Mouse (Mus musculus) adrenal gland, postnatal 4 days (tissue): ENCODE results near the gene Itgb3. TPM values are rescaled to one million over a fixed set of nuclear protein-coding genes. Genes with fewer than 3 reads are reported as not detected.
A peak's percentile ranks its signal among the peaks of the same experiment; 100 is the strongest.
"Not testable (repeated sequence)": the region's sequence is repeated elsewhere in the genome, so short reads cannot be mapped to it uniquely, and the experiment has no call there.

ENCODE experiments used
- DNase-seq, 2 experiments: peaks; one replicate each; pipeline ENCODE4 v3.0.0; 2021 to 2022; ENCODE audit warnings: low spot score in 2 of 2, mixed read lengths in 2 of 2
- long read RNA-seq, 2 experiments: library from polyadenylated mRNA; stranded (forward); transcript quantifications; one replicate each; pipeline ENCODE4 v2.0.0; 2021
- total RNA-seq, 2 experiments: library from RNA; stranded (reverse); gene quantifications; 2 replicates each; pipeline ENCODE4 v1.2.3; 2021

Itgb3 gene
- total RNA-seq, result 10 to 100 TPM; 12.9 to 16.6 TPM
- long read RNA-seq, experiment 1, partial matches to known transcripts, result 4 of 6 reads
- long read RNA-seq, experiment 1, other reads (novel, unspliced or antisense), result 2 of 6 reads
- long read RNA-seq, experiment 2, partial matches to known transcripts, result 5 of 9 reads
- long read RNA-seq, experiment 2, other reads (novel, unspliced or antisense), result 4 of 9 reads

DNA sequence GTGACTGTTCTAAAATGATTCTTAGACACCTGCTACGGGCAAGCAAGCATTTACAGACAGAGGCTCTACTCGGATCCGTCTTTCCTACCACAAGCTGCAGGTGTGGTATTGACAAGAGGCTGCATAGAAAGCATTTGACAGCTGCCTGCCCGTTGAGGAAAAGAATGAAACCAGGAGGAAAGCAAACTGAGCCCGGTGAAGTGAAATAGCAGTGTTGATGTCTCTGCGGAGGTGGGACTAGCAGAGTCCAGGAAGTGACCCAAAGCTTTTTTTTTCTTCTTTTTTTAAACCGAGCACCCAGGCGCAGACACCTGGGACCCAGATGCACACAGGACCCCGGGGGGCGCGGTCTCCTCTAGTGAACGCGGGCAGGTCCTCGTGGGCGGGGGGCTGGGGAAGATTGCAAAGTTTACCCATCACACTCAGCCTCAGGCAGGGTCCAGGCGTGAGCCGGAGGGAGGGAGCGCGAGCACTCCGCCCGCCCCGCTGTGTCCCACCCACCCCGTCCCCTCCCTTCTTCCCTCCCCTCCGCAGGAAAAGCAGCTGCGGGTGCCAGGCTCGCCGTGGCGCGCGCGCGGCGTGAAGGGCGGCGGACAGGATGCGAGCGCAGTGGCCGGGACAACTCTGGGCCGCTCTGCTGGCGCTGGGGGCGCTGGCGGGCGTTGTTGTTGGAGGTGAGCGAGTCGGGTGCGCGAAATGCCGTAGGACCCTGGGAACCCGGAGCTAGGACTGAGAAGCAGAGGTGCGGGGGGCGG, at the start of gene Itgb3:
TSS of gene Itgb3 (plus strand) at position 510 of the 755 bp plus-strand sequence.
- peak; percentile 36 to 65 for DNase-seq

GRCm38 (mm10) chr11:104558065-104558464, 49.7 kb upstream of the Itgb3 start:
- DNase-seq, result no peak

- DNase-seq, result no peak
Observed at GRCm38 (mm10) chr11:104558651-104559403, 49.0 kb upstream of the Itgb3 start.

GRCm38 (mm10) chr11:104560971-104561370, 46.8 kb upstream of the Itgb3 start:
- no peak for DNase-seq

DNA sequence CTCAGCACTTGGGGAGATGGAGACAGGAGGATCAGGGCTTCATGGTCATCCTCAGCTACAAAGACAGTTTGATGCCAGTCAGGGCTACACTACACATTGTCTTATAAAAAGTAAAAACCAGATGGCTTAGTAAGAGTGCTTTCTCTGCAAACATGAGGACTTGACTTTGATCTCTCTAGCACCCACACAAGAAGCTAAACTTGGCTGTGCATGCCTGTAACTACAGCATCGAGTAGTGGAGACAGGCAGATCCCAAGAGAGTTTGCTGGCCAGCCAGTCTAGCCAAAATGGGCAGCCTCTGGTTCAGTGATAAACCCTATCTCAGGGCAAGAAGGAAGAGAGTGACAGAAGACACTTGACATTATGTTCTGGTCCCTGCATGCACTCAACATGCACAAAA, 44.3 kb upstream of the Itgb3 start:
- DNase-seq, result no peak

- no peak for DNase-seq
Observed at GRCm38 (mm10) chr11:104565172-104565571, 42.6 kb upstream of the Itgb3 start.

DNA sequence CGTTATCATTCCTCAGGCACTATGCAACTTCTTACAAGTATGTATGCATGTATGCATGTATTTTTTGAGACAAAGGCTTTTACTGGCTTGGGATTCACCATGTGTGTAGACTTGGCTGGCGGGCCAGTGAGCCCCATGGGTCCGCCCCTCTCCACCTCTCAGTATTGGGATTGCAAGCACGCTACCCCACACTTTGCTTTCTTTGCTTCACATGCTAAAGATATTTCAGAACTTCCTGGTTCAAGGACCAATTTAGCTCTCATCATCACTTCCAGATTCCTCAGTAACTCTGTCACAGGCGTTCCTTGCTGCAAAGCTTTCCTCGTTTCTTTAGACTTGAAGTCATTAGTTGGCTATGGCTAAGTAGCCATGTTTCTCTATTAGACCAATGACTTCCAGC, 41.7 kb upstream of the Itgb3 start:
- DNase-seq, result no peak

DNA sequence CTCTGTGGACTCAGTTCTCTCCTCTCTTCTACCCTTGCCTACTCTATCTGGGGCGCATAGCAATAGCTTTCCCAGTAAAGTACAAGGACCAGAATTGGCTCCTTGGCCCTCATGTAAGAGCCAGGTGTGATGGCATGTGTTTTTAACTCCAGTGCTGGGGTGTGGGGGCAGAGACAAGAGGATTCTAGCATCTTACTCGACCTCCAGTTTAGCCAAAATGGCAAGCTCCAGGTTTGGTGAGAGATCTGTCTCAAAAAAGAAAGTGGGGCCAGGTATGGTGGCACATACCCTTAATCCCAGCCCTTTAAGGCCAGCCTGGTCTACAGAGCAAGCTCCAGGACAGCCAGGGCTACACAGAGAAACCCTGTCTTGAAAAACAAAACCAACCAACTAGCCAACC, 41.0 kb upstream of the Itgb3 start:
- no peak for DNase-seq

DNA sequence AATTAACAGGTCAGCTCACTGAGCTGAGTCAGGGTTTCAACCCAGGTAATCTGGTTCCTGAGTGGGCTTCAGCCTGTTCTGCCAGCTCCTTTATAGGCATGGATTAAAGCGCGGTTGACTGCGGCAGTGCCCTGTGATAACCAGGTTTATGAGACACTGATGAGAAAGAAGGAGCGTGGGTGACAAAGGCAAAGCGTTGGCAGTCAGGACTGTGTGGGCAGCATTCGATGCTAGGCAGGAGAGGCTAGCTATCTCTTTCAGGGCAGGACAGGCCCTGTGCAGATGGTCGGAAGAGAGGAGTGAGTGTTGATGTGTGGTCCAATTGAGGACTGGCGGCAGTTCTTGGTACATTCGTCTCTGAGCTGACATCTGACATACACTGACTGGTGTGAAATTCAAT, 40.1 kb upstream of the Itgb3 start:
- DNase-seq, result no peak

GRCm38 (mm10) chr11:104568326-104568725, 39.5 kb upstream of the Itgb3 start:
- no peak for DNase-seq

DNA sequence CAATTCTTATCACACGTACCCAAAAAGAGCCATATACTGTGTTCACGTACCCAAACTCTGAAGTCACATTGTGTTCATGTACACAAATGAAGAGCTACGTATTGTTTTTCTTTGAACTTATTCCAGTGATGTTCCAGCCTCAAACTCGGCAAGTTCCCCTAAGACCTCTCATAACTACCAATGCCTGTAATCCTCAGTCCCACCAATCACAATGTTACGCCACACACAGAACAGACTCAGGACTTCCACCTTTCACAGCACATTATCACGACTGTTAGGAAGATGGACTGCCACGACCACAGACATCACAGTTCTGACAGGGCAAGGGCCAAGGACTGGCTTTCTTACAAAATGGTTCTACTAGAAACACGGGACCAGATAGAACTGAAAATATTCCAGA, 37.3 kb upstream of the Itgb3 start:
- DNase-seq, result not testable (repeated sequence)

DNA sequence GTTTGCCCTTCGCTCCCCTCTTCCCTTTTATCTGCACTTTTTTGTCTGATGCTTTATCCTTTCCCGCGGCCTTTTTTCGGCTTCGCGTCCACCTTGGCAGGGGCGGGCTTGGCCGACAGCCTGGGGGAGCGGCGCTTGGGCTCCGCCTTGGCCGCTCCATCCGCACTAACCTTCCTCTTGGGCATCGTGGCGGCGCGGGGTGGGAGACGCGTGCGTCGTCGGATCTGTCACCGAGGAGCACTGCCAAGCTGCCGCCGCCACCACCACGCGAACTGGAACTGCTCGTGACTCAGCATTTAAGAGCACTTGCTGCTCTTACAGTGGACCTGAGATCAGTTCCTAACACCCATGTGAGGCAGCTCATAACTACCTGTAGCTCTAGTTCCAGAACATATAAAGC, 36.4 kb upstream of the Itgb3 start:
- DNase-seq, result peak in 1 of 2 experiments; percentile 13

DNA sequence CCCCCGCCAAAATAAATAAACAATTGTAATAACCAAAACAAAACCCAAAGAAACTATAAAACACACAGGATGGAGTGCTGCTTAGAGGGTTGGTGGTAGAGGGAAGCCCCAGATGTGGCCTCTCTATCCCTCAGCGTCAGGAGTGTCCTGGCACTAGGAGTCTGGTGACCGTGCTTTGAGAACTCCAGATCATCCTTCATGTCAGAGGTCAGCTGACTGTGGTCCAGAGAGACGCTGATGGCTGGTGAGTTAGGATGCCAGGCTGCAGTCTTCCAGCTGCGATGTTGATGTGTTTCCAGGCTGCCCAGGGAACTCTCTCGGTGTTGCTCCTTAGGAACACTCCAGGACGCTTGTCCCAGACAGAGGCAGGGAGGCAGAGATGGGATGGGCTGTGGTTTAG, 35.7 kb upstream of the Itgb3 start:
- DNase-seq, result no peak

DNA sequence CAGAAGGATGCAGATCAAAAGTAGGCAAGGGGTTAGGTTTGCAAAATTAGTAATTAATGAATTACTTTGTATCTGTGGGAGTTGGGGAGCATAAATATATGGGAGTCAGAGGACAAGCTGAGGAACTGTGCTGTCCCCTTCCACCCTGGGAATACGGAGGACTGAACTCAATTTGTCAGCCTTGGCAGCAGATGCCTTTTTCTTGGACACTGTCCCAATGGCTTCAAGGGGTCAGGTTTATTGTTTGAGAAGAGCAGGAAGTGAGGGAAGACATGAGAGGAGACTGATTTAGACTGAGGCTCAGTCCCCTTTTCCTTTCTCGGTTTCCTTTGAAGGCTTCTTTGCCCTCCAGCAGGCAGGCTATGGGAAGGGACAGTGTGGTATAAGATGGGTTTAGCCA, 35.2 kb upstream of the Itgb3 start:
- no peak for DNase-seq

DNA sequence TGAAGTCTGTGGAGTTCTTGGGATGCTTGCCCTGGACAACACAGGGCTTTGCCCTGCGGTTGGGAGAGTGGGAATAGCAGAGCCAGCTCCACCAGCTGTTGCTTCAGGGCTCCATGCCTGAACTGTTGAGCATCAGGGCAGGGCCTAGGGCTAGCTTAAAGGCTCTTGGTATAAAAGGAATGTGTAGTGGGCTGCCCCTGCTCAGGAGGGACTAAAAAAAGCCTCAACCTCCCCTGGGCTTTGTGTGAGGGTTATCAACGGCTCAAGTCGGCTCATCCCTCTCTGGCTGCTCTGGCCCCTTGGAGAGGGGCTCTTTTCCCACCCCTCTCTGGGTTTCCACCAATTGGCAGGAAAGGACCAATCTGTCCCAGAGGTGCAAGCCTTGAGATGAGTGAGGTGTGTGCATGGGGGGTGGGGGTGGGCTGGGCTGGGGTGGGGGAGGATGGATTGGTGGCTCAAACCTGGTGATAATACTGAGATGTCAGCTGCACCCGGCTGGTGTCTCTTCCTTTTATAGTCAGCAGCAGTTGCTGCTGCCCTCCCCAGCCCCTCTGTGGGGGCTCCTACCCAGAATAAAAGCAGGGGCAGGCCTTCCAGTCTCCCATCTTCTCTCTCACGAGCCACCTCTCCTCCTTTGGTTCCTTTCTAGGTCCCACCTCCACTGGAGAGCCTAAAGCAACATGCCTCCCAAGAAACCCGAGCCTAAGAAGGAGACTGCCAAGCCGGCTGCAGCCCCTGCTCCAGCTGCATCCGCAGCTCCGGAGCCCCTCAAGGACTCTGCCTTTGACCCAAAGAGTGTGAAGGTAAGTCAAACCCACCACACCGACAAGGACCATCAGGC, 30.8 kb upstream of the Itgb3 start:
- DNase-seq, result no peak

DNA sequence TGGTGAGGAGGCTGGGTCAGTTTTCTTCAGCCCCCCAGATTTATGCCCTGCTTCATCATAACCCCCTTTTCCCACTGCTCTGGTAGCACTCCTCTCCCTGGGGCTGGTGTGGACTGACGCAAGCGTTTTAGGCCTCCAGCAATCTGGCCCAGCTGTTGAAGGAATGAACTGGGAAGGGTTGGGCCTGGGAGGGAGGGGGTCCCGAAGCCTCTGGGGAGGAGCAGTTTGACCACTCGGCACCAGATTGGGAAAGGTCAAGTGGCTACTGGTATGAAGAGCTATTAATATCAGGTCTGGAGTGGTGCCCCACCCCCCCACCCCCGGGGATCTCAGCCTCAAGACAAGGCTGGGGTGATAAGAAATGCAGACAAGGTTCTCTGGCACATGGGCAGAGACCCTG, 29.7 kb upstream of the Itgb3 start:
- DNase-seq, result no peak

GRCm38 (mm10) chr11:104579084-104579483, 28.7 kb upstream of the Itgb3 start:
- DNase-seq, result no peak

DNA sequence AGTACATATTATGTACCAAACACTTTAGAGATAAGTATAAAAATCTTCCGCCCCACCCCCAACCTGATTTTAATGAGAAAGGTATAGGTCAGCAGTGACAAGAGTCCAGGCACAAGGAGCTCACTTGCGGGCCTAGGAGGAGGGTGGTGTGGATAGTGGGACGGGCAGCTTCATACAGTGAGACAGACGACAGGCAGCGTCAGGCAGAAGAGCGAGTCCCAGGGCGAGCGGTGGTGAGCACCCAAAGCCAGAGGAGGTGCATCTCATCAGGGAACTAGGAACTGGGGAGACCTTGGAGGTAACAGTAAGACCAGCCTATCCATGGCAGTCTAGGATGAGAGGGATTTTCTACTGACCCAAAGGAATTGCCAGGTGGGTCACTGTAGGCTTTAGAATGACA, 28.2 kb upstream of the Itgb3 start:
- no peak for DNase-seq

GRCm38 (mm10) chr11:104580091-104580490, 27.7 kb upstream of the Itgb3 start:
- DNase-seq, result no peak

DNA sequence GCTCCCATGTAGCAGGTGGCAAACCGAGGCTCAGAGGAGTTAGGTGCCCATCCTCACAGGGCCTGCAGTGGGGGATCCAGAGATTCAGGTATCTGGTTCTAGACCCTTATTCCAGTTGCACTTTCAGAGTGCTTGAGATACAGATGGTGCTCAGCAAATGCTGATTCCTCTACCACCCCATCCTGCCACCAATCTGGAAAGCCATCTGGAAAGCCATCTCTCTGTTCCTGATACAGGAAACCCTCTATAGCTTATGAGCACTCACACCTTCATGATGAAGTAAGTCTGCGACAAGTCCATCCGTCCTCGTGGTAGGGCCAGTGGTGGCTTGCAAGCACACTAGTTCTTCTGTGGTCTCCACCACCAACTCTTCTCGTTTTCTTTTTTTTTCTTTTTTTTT, 27.2 kb upstream of the Itgb3 start:
- no peak for DNase-seq
